Mouse (Mus musculus) kidney, postnatal 10 days (tissue): ENCODE data around the gene Ppp3ca.
"Not testable (repeated sequence)": the region's sequence is repeated elsewhere in the genome, so short reads cannot be mapped to it uniquely, and the experiment has no call there.

Experiments used
- DNase-seq: peaks from one replicate; pipeline ENCODE4 v3.0.0; 2021; ENCODE audit warnings: mixed read lengths

Gene Ppp3ca

DNA sequence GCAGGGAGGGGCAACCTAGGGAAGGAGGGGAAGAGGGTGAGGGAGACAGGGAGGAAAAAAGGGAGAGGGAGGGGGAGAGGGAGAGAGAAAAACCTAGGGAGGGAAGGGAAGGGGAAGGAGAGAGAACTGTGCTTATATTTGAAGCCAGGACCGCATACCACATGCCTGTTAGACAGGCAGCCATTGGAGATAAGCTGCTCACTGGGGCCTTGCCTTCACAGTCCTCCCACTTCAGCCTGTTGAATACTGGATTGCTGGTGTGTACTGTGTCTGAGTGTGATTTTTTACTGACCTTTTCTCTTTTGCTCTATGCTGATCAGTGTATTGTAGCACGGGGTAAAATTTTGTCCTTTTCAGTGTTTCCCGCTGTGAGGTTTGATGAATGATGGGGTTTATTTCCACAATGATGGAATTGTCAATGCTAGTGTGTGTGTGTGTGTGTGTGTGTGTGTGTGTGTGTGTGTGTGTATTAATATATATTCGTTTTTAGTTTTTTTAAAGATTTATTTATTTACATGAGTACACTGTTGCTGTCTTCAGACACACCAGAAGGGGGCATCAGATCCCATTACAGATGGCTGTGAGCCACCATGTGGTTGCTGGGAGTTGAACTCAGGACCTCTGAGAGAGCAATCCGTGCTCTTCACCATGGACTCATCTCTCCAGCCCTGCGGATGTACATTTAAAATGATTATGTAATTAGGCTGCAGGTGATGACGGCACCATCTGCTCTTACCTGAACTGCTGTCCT, 20.0 kb downstream of the Ppp3ca start:
- DNase-seq = no peak

DNA sequence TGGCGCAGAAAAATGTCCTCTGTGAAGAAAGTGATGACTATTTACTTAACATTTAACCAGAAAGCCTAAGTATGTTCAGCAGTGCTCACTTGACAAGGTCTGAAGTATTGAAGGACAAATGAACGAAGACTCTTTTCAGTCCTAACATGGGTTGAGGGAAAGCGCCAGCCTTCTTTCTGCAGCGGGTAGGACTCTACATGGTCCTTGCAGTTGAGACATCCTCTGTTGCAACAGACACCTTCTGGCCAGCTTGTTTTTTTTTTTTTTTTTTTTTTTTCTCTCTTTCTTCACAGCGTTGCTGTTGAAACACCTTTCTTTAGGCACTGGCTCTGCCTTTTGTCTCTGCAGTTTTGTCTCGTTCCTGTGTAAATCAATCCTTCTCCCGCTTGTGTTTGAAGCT, 22.1 kb downstream of the Ppp3ca start:
- no peak for DNase-seq

DNA sequence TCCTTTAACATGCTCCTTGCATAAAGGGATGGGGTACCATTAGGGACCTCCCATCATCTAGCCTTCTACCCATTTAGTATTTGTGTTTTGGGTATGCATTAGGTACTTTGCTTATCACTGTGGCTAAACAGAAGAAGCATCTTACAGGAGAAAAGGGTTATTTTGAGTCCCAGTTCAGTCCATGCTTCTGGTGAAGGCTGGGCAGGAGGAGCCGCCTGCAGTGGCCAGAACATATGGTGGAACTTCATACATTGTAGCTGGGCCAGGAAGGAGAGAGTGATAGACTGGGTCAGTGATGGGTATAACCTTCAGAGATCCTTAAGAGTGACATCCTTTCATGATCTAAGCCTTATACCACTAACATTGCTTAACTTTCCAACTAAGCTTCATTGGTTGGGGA, 23.6 kb downstream of the Ppp3ca start:
- DNase-seq = no peak

DNA sequence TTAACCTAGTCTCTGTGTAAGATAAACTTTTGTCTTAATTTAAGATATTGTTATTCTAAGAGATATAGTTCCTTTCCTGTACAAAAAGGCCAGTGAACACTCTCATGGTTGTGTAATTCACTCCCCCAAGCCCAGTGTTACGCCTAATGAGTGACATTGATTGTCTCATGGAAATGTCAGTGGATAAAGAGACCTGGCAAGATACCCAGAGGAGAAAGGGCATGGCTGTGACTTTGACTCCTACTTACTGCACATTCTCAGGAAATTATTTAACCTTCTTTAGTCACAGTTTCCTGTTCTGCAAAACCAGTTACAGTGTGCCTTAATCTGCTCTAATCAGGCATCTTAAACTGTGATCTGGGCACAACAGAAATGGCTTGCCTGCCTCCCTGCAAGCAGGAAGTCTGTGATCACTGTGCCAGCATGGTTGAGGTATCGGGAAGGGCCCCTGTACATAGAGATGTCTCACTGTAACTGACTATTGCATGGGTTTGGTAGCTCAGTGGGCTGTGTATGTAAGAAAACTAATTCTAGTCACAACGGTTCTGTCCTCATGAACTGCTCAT, 27.8 kb downstream of the Ppp3ca start:
- DNase-seq = no peak

DNA sequence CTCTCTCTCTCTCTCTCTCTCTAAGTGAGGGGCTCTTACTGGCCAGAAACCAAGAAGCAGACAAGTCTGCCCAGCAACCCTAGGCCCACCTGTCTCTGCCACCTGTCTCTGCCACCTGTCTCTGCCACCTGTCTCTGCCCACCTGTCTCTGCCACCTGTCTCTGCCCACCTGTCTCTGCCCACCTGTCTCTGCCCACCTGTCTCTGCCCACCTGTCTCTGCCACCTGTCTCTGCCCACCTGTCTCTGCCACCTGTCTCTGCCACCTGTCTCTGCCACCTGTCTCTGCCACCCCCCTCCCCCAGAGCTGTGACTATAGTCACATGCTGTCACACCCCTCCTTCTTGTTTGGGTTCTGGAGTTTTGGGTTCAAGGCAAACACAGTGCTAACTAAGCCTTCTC, 29.8 kb downstream of the Ppp3ca start:
- DNase-seq = not testable (repeated sequence)

DNA sequence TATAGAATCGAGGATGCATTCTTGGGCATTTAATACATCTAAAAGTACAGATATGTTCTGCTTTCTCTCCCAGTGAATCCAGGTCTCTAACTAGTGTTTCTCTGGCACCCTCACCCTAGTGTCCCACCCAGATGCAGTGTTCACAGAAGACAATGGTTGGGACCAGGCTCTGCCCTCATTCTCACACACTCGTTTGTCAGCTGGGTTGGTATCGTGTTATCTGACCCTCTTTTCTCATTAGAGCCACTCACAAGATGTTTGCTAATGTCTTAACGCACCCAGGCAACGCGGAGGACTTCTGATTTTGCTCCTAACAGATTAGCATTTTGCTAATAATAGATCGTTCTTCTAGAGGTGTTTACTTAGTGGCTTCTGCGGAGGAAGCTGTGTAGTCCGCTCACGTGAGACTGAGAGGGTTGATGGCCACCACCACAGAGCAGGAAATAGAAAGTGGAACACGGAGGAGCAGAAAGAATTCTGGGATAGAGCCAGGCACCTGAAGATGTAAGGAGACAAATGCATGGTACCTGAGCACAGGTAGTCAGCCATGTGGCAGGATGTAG, 30.6 kb downstream of the Ppp3ca start:
- no peak for DNase-seq

DNA sequence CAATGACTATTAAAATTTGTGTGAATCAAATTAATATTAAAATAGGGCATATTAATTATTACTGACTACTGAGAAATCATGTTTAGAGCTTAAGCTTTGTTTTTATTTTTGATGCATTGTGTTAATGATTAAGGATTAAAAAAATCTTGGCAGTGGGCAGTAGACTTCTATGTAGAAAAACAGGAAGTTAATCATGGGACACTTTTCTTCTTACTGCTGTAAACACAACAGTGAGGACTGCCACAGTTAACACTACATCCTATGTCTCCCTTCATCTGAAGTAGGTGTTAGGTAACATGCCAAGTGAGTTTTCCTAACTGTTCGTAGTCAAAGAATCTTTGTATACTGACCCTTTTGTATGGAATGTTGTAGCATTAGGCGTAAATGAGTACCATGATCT, 32.9 kb downstream of the Ppp3ca start:
- no peak for DNase-seq

DNA sequence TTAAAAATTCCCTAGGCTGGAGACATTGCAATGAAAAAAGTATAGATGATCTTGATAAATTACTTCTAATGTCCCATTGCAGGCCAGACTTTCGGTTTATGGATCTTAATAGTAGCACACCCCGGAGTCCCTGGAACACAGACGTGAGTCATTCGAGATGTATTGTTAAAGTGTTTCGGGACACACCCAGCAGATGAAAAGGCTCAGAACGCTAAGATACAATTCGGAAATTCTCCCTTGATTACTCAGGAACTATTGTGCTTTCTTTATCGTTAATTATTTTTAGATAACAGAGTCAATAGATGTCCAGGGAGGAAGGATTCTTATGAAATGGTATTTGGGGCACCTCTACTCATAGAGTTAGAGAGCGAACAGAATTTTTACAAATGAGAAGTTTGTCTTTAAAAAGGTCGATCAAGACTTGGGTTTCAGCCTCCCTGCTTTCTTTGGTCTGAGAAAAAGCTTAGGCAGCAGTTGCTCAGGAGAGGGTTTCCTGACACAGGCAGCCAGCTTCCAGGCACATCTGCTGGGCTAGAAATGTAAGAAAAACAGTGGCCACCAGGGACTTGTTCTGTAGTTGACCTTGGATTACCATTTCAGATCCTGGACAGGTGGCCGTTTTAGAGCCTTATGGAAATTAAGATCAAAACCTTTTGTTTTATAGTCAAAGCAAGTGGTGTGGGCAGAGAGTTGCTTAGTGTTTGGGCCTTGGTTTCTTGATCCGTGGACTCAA, 34.8 kb downstream of the Ppp3ca start:
- no peak for DNase-seq

DNA sequence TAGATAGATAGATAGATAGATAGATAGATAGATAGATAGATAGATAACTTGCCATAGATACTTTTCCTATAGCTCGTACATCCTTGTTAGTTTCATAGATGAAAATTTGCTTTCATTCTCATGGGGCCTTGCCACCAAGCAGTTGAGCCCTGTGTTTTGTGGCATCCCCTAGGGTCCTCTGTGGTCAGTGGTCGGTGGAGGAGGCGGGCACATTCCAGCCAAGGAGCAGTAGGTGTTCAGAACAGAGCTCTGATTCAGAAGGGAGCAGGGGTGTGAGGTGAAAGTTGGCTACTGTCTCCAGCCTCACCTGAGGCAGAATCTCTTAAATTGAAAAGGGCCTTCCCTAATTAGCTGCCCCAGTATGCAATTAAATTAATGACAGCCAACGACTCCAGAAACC, 36.1 kb downstream of the Ppp3ca start:
- no peak for DNase-seq

DNA sequence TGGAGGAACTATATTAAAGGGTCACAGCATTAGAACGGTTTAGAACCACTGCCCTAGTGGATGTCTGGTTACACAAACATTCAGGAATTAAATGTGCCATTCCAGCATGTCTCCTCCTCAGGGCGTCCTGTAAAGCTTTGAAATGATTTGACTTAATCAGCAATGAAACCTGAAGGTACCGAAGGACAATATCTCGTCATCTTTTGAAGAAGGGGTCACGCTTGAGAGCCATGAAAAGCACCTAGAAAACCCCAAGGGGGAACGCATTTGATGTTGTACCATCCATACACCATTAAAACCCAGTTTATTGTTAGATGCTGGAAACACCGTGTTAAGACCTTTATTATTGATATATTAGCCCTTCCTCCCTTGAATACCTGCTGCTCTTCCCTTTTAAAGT, 36.8 kb downstream of the Ppp3ca start:
- no peak for DNase-seq

DNA sequence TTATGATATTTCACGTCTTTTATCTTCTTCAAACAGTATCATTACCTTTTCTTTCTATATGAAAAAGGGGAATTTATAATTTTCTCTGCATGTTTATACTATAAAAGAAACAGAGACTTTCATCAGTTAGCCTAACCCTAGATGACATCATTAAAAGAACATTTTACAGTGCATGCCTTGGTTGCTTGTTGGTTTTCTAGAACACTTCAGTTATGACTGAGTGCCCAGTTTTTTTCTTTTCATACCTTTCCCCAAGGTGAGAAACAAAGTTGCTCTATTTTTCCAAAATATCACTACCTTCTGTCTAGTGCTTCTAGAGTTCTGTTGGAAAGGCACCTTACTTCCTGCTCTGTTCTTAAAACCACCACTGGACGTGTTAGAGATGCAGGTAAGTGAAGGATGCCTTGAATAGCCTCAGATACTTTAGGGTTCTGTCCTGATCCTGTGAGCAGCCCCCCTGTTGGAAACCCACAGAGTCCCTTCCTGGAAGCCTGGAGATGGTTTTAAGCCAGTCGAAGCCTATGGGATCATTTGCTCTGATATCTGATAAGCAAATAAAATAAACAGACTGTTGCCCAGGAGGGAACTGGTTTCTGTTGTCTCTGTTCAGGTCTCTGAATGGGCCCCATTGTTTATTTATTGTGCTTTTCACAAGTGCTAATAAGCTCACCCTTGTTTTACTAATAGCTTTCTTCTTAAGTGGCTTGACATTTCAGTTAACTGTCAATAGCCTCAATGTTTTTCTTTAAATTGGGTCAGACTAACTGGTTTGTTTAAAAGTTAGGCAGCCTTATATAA, 37.5 kb downstream of the Ppp3ca start:
- no peak for DNase-seq

DNA sequence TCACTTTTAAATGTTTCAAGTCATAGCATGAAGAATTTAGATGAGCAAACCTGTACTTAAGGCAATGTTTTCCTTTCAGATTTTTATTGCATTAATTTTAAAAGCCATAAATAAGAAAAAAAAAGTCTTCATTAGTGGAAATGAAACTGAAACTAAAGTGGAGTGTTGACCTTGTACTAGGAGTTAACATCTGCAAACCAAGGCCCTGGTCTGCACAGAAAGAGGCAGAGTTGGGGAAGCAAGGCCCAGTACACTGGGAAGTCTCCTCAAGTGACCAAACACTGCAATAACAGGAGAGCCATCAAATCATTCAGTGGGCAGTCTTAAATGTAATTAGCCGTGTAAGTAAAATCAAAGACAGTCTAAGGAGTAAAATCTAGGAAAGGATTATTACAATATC, 38.3 kb downstream of the Ppp3ca start:
- DNase-seq = no peak

DNA sequence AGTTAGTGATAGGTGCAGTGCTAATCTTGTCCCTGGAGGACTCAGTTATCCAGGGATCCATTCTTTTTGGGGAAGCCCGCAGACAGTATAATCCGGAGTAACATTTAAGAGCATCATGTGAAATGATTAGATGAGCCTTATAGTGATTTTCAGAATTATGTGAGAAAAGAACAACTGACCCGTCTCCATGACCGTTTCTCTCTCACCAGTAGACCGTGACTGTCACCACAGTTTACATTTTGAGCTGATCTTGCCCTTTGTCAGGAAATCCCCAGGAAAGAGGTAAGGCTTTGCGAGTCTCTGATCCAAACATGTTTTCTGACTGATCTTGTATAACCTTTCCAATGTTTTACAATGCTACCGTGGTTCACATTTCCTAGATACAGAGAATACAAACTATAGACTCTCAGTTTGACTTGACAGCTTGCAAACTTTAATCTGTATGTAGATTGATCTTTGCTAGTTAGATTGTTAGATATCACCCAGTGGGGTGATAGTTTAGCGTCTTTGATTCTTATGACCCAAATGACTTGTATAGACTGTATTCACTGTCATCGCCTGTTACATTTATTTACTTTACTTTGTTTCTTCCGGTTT, 40.5 kb downstream of the Ppp3ca start:
- DNase-seq = no peak

DNA sequence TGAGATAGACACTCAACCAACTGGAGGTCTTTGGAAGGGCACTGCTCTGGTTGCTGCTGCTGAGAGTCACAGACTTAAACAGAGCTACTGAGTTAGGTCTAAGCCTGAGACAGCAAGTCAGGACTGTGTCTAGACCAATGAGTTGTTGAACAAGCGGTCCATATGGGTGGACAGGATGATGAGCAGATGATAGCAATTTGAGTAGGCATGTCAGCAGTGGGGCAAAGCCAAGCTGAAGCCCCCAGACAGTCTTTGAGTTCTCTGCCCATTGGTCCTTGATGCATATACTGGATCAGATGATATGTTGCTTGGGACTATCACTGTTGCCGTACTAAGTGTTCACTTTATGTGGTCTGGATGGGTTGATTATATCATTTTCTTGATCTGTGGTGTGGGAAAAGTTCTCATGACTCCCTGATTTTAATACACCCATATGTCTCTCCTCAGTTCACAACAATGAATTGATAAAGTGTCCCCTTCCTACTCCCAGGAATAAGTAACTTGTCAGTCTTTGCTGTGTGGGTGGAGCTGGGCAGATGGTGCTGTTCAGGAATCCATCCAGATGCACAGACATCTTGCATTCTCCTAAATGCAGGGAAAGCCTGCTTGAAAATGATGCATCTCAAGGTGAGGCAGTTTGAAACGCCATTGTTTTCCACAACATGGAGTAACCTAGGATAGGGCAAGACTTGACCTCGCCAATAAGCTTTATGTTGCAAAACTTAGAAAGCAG, 44.5 kb downstream of the Ppp3ca start:
- no peak for DNase-seq

DNA sequence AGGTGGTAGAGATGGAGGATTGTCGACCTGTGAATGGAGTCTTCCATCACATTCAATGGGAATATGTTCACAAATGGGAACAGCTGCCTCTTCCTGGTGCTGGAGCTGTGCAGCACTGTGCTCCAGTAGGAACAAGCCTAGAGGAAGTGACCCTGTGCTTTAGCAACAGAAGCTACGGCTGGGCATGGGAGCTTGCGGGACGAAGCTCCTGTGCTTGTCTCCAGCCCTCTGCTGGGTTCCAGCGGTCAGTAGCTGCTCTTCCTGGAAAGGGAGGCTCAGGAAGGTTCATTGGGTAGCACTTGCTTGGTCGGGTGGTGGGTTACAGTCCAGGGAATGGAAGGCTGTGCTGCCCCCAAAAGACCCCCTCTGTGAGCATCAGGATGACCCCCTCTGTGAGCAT, 46.3 kb downstream of the Ppp3ca start:
- DNase-seq = no peak

DNA sequence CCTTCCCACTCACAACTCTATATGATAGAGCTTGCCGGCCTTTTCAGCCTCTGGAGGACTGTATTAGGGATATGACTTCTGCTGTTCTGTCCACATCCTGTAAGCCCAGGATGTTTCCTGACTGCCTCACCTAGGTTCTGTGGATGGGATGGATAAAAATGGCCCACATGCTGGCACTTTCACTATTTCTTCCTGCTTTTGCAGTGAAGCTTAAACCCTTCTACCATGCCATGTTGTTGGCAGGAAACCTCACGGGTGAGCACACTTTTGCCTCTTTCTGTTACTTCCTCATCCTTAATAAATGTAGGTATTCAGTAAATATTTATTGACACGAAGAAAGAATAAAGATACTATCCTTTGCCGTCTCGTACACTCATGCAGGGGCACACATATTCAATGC, 48.5 kb downstream of the Ppp3ca start:
- no peak for DNase-seq

DNA sequence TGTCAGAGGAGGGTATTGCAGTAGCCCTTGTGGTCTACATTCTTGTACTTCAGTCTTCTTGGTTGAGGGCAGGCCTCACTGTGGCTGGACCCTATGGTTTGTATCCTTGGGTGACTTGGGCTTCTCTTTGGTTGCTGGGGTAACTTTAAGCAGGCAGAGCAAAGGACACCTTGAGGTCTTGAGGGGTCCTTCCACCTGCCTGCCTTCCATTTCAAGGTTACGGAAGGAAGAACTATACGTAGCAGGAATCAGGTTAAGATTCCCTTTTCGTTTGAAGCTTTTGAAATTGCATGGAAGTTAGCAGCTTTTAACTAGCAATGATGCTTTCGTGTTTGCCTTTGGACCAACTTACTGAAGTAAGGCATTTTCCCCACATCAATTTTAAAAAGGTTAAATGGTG, 51.3 kb downstream of the Ppp3ca start:
- DNase-seq = no peak

DNA sequence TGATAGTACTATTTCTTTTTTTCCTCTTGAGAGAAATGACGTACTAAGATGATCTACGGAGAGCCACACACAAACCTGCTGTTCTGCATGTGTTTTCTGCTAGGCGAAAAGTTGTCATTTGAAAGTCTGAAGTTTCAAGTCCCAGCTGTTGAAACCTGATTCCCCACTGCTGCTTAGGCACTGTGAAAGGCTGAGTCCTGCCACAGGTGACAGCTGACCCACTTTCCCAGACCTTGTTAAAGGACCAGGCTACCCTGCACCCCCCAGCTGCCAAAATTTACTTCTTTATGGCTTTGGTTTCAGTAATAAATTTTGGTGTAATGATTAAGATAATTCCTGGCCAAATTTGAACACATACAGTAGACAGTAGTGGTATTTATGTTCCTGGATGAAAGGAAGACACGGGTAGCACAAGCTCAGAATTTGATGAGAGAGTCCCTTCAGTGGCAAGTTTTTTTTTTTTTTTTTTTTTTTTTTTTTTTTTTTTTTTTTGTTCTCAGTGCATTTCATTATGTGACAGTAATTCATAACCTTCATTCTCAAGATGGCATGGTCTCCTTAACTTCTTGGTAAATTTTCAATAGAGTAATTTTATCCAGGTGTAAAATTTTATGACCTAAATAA, 52.0 kb downstream of the Ppp3ca start:
- DNase-seq = no peak

DNA sequence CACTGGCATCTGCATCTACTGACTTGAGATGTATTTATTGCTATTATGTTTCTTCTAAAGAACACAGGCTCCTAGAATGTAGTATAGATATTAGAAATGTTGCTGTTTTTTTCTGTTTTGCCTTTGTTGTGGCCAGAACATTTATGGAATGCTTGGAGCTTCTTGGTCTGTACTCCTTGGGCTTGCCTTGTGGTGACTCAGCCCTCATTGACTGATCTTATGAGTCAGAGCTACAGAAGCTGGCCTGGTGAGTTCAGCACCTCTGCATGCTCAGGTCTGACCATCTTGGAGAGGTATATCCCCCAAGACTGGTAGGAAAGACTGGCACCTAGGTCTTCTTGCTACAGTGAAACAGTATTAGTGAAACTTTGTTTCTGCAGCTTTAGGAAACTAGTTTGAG, 52.6 kb downstream of the Ppp3ca start:
- DNase-seq = no peak

DNA sequence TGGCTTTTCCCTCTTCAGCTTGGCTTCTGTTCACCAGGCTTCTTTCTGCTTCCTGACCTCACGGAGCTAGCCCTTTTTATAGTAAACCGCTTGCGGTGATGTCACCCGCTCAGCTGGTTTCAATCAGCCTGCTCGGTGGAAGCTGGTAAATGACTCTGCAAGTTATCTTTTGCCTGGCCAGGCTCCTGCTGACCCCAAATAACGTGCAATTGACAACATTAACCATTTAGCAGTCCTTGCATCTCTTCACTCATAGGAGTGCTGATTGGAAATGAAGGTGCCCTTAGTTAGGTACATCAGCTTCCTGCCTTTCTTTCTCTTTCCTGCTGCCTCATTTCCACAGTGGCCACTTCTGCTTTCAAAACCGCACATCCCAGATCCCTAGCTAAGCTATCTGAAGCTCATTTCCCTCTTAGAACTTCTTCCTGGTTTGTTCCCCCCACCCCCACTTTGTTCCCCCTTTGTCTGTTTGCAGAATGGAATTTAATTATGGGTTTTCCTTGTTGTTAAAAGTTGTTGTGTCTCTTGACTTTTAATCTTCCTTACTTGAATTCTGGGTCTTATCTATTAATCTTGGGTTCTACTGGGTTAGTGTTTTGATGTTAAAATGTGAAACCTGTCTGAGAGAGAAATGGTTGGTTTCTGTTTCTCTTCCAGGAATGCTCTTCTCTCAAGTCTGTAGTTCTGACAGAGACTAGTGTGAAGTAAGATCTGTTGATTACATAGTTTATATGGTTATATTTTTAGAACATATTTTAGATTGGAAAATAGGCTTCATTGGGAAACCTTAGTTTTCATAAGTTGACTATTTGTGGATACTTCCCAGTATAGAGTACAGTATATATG, 55.6 kb downstream of the Ppp3ca start:
- DNase-seq = peak; percentile 71

DNA sequence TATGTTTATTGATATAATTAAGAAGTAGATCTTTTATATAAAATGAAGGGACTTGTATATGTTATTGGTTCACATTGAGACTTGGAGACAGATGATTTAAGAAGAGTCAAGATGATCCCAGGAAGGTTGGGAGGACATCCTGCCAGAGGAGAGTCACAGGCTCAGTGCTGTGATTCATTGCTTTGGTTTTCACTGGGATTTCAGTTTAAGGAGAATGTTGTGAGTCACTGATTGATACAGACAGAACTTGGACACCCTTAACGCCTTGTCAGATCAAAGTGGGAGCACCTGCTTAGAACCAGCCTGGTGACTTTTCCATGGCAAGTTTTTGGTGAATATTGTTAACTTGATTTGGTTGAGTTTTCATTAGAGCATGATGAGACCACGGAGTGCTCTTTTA, 58.0 kb downstream of the Ppp3ca start:
- no peak for DNase-seq
